8 mouse cellular contexts compared by ENCODE assay signal in the genomic region with DNA sequence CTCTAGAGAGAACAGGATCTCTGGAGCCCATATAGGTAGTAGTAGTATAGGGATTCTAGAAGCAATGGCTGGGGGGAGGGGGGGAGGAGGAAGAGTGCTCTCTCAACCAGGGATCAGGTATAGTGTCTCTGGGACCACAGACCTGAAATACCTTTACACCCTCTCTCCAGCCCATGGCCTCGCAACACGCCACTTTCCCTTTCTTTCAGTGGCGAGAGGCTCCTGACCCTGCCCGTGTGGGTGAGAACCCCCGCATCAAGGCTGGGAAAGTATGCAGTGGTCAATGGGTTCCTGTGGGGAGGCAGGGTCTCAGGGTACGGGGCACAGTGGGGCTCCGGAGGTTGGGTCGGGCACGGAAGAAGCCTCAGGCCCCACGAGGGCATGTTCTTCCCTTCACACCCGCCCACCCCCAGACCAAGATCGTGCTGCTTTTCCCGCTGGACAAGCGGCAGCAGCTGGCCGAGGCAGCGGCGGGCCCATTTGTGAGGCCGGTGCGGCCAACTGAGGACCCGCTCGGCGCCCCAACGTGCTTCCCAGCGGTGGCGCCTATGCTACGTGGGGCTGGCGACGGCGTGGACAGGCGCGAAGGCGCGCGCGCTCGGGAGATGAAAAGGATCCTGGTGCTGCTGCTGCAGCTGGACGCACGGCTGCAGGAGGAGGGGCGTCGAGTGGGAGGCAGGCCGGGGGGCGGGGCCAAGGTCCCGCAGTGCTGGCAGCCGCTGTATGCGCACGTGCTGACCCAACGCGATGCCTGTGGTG. TPM values are rescaled to one million over a fixed set of nuclear protein-coding genes. Genes with fewer than 3 reads are reported as not detected.
A peak's percentile ranks its signal among the peaks of the same experiment; 100 is the strongest.
DNase-seq lines count a peak whose midpoint lies in the region; ATAC-seq and TF ChIP-seq lines count a peak whose summit lies in the region.

No protein-coding gene starts in this region.

- H3K79me2 ChIP-seq in C2C12 (ENCODE audit: control insufficient read depth, insufficient read depth), result no peaks in the 10 kb centered on the region

- no peaks in the 10 kb centered on the region for H3K36me3 ChIP-seq in C2C12 (ENCODE audit: control insufficient read depth, insufficient read depth)
- H3K36me3 ChIP-seq in forebrain, embryonic 11.5 days (ENCODE audit: control insufficient read depth, insufficient read depth, low read length), result no peaks in the 10 kb centered on the region
- peaks cover 49% of the 10 kb centered on the region for H3K36me3 ChIP-seq in megakaryocyte, embryonic 14.5 days (replicated peaks; ENCODE audit: low read length)

- H3ac ChIP-seq in C2C12 (ENCODE audit: control insufficient read depth, insufficient read length, low read depth), result peak overlapping the region; percentile 59

- peak; percentile 84 for ATAC-seq in forebrain, embryonic 11.5 days (replicated peaks; ENCODE audit: low FRiP score)
- ATAC-seq in activated CD4-positive, CD25-positive, alpha-beta regulatory T cell, adult 4 months, result no peak

- H3K4me2 ChIP-seq in forebrain, embryonic 11.5 days (ENCODE audit: low read depth, low read length, severe bottlenecking), result peak overlapping the region; percentile 85

- DNase-seq in adrenal gland, adult 2 months, result peak; percentile 83
- peak; percentile 91 for DNase-seq in forebrain, embryonic 11.5 days (ENCODE audit: low spot score)
- DNase-seq in heart, postnatal 14 days, result peak; percentile 73 to 74
- peak; percentile 53 to 82 for DNase-seq in kidney, postnatal 36 days
- DNase-seq in right cerebral cortex, postnatal 36 days (ENCODE audit: low spot score in 2 of 2), result peak; percentile 48 to 49

- intact Hi-C loops in heart, postnatal 14 days (cut with DNase I), result no loop called here

- H3K27me3 ChIP-seq in C2C12 (ENCODE audit: control insufficient read depth, insufficient read depth, insufficient read length), result no peaks in the 10 kb centered on the region
- H3K27me3 ChIP-seq in forebrain, embryonic 11.5 days (ENCODE audit: control insufficient read depth, insufficient read depth, low read length), result peaks cover 18% of the 10 kb centered on the region
- H3K27me3 ChIP-seq in megakaryocyte, embryonic 14.5 days (replicated peaks), result peaks cover 28% of the 10 kb centered on the region

- no peaks in the 10 kb centered on the region for H3K9me3 ChIP-seq in forebrain, embryonic 11.5 days (ENCODE audit: control insufficient read depth, low read length)
- H3K9me3 ChIP-seq in megakaryocyte, embryonic 14.5 days, result no peaks in the 10 kb centered on the region

- no peak overlapping the region for H3K27ac ChIP-seq in forebrain, embryonic 11.5 days (ENCODE audit: low read depth, low read length)

- TF ChIP-seq CTCF in C2C12 (IDR thresholded peaks at IDR 0.05; ENCODE audit: control insufficient read depth, insufficient read depth, insufficient read length), result no peak

- no peaks in the 10 kb centered on the region for H3K79me3 ChIP-seq in C2C12 (ENCODE audit: low read depth)

- 3% methylated on average over 47 of the region's 48 CpGs for WGBS in forebrain, embryonic 11.5 days

- H3K9ac ChIP-seq in forebrain, embryonic 11.5 days (ENCODE audit: low read length), result peak overlapping the region; percentile 49

- H3K4me1 ChIP-seq in forebrain, embryonic 11.5 days (replicated peaks; ENCODE audit: control insufficient read depth, insufficient read depth, low read length), result peaks cover 19% of the 10 kb centered on the region
- peaks cover 31% of the 10 kb centered on the region for H3K4me1 ChIP-seq in megakaryocyte, embryonic 14.5 days

- H3K4me3 ChIP-seq in C2C12 (ENCODE audit: insufficient read depth, poor library complexity, severe bottlenecking), result peak overlapping the region; percentile 21
- H3K4me3 ChIP-seq in forebrain, embryonic 11.5 days (ENCODE audit: low read depth, low read length), result peak overlapping the region; percentile 35
- H3K4me3 ChIP-seq in megakaryocyte, embryonic 14.5 days (replicated peaks), result peak overlapping the region; percentile 90

TF ChIP-seq in C2C12, 6 proteins besides CTCF, POLR2A, EP300 and RAD21:
- no peak for TF ChIP-seq MAX (IDR thresholded peaks at IDR 0.05)
- TF ChIP-seq MYOG (IDR thresholded peaks at IDR 0.05; ENCODE audit: control insufficient read depth, extremely low read depth, insufficient read length), result no peak
- TF ChIP-seq CEBPB (IDR thresholded peaks at IDR 0.05; ENCODE audit: low read depth), result no peak
- TF ChIP-seq USF1 (IDR thresholded peaks at IDR 0.05; ENCODE audit: low read depth), result no peak
- no peak for TF ChIP-seq MYOD1 (IDR thresholded peaks at IDR 0.05; ENCODE audit: control insufficient read depth, insufficient read length, low read depth)
- no peak for TF ChIP-seq FOSL1 (IDR thresholded peaks at IDR 0.05; ENCODE audit: insufficient read depth, low read length, poor library complexity, severe bottlenecking)

RNA-seq across cellular contexts. Expression of a gene that starts 2.3 kb away (rescaled TPM):
- polyA plus RNA-seq in C2C12 (2012; fragmentation: generic; extraction: Trizol), result 0.33 TPM
- not detected for total RNA-seq in adrenal gland, adult 2 months (2021)
- polyA plus RNA-seq in adrenal gland, adult 2 months (2012; rRNA removed), result not detected in 2 replicates
- polyA plus RNA-seq in forebrain, embryonic 11.5 days (2014; fragmentation: Nextera tagmentation; extraction: Ambion mirVana), result 0.41 and 0.77 TPM in 2 replicates
- not detected for total RNA-seq in heart, postnatal 14 days (2021)
- polyA plus RNA-seq in megakaryocyte, embryonic 14.5 days (2012; ENCODE audit: insufficient read depth, low replicate concordance), result 0.16 TPM in 1 of 2 replicates, not detected in the other
- not detected for polyA plus RNA-seq in activated CD4-positive, CD25-positive, alpha-beta regulatory T cell, adult 4 months (2017; shearing (Covaris generic))

RNA-seq across cellular contexts. Expression of a gene that starts 2.4 kb away (rescaled TPM):
- polyA plus RNA-seq in C2C12 (2012; fragmentation: generic; extraction: Trizol), result 6.8 TPM
- not detected for total RNA-seq in adrenal gland, adult 2 months (2021)
- polyA plus RNA-seq in adrenal gland, adult 2 months (2012; rRNA removed), result 0.79 and 1.2 TPM in 2 replicates
- polyA plus RNA-seq in forebrain, embryonic 11.5 days (2014; fragmentation: Nextera tagmentation; extraction: Ambion mirVana), result 2.3 and 4.5 TPM in 2 replicates
- under 1 TPM in 1 of 2 experiments, not detected in 1; 0.43 TPM for total RNA-seq in heart, postnatal 14 days (2021)
- 10.8 TPM in 1 of 2 replicates, not detected in the other for polyA plus RNA-seq in megakaryocyte, embryonic 14.5 days (2012; ENCODE audit: insufficient read depth, low replicate concordance)
- polyA plus RNA-seq in activated CD4-positive, CD25-positive, alpha-beta regulatory T cell, adult 4 months (2017; shearing (Covaris generic)), result not detected

RNA-seq across cellular contexts. Expression of a gene that starts 9.4 kb away (rescaled TPM):
- polyA plus RNA-seq in C2C12 (2012; fragmentation: generic; extraction: Trizol), result 0.46 TPM
- 1 to 10 TPM; 1.5 to 1.6 TPM for total RNA-seq in adrenal gland, adult 2 months (2021)
- 3.3 and 4.3 TPM in 2 replicates for polyA plus RNA-seq in adrenal gland, adult 2 months (2012; rRNA removed)
- polyA plus RNA-seq in forebrain, embryonic 11.5 days (2014; fragmentation: Nextera tagmentation; extraction: Ambion mirVana), result 5.5 and 7.6 TPM in 2 replicates
- total RNA-seq in heart, postnatal 14 days (2021), result 1 to 10 TPM in 1 of 2 experiments, under 1 TPM in 1; 0.90 to 1.2 TPM
- 0.31 TPM in 1 of 2 replicates, not detected in the other for polyA plus RNA-seq in megakaryocyte, embryonic 14.5 days (2012; ENCODE audit: insufficient read depth, low replicate concordance)
- polyA plus RNA-seq in activated CD4-positive, CD25-positive, alpha-beta regulatory T cell, adult 4 months (2017; shearing (Covaris generic)), result 1 to 10 TPM in 1 of 2 experiments, under 1 TPM in 1; 0.27 to 1.4 TPM

RNA-seq across cellular contexts. Expression of a gene that starts 20.4 kb away (rescaled TPM):
- 33.3 TPM for polyA plus RNA-seq in C2C12 (2012; fragmentation: generic; extraction: Trizol)
- total RNA-seq in adrenal gland, adult 2 months (2021), result 1 to 10 TPM; 7.4 to 8.7 TPM
- 12.3 and 14.9 TPM in 2 replicates for polyA plus RNA-seq in adrenal gland, adult 2 months (2012; rRNA removed)
- polyA plus RNA-seq in forebrain, embryonic 11.5 days (2014; fragmentation: Nextera tagmentation; extraction: Ambion mirVana), result 17.6 and 18.6 TPM in 2 replicates
- 1 to 10 TPM; 2.2 to 4.3 TPM for total RNA-seq in heart, postnatal 14 days (2021)
- 24.2 and 31.3 TPM in 2 replicates for polyA plus RNA-seq in megakaryocyte, embryonic 14.5 days (2012; ENCODE audit: insufficient read depth, low replicate concordance)
- 1 to 10 TPM in 1 of 2 experiments, under 1 TPM in 1; 0.91 to 2.3 TPM for polyA plus RNA-seq in activated CD4-positive, CD25-positive, alpha-beta regulatory T cell, adult 4 months (2017; shearing (Covaris generic))

RNA-seq across cellular contexts. Expression of a gene that starts 54.2 kb away (rescaled TPM):
- polyA plus RNA-seq in C2C12 (2012; fragmentation: generic; extraction: Trizol), result 6.4 TPM
- 10 to 100 TPM; 34.7 to 36.6 TPM for total RNA-seq in adrenal gland, adult 2 months (2021)
- 48.1 and 55.5 TPM in 2 replicates for polyA plus RNA-seq in adrenal gland, adult 2 months (2012; rRNA removed)
- polyA plus RNA-seq in forebrain, embryonic 11.5 days (2014; fragmentation: Nextera tagmentation; extraction: Ambion mirVana), result 10.0 and 10.6 TPM in 2 replicates
- total RNA-seq in heart, postnatal 14 days (2021), result 10 to 100 TPM; 23.8 to 28.5 TPM
- polyA plus RNA-seq in megakaryocyte, embryonic 14.5 days (2012; ENCODE audit: insufficient read depth, low replicate concordance), result 8.5 and 10.5 TPM in 2 replicates
- polyA plus RNA-seq in activated CD4-positive, CD25-positive, alpha-beta regulatory T cell, adult 4 months (2017; shearing (Covaris generic)), result 10 to 100 TPM; 20.5 to 23.2 TPM

Comparison
In these comparisons a context has a peak if more than half of its experiments do, and no peak if none do; other contexts are left out.
1. H3K4me3 ChIP-seq: peak in every context shown above with its lines; median percentile 90 in megakaryocyte, embryonic 14.5 days; 35 in forebrain, embryonic 11.5 days; 21 in C2C12.